Mouse (Mus musculus) midbrain, embryonic 13.5 days (tissue): ENCODE results near the gene Nwd1. TPM values are rescaled to one million over a fixed set of nuclear protein-coding genes. Genes with fewer than 3 reads are reported as not detected.
A peak's percentile ranks its signal among the peaks of the same experiment; 100 is the strongest.

Experiments used
- ATAC-seq: fragments of 200-750 bp; cut with Nextera tagmentation; 2 replicates; pipeline ENCODE4 v1.8.0; 2017; ENCODE audit warnings: mild to moderate bottlenecking, moderate TSS enrichment, moderate library complexity
- H3K27ac ChIP-seq: fragments of 300-500 bp; sonication (generic); 2 replicates; pipeline ENCODE4 v1.5.1; 2015; ENCODE audit warnings: inconsistent platforms, mild to moderate bottlenecking, moderate library complexity
- H3K27me3 ChIP-seq: fragments of 300-500 bp; sonication (generic); 2 replicates; pipeline ENCODE4 v1.6.1; 2015; ENCODE audit warnings: mild to moderate bottlenecking, inconsistent platforms
- H3K36me3 ChIP-seq: fragments of 300-500 bp; sonication (generic); 2 replicates; pipeline ENCODE4 v1.6.1; 2015; ENCODE audit warnings: mild to moderate bottlenecking, inconsistent platforms
- H3K4me1 ChIP-seq: fragments of 300-500 bp; sonication (generic); replicated peaks from 2 replicates; pipeline ENCODE4 v1.6.1; 2015; ENCODE audit warnings: inconsistent platforms
- H3K4me2 ChIP-seq: fragments of 300-500 bp; sonication (generic); replicated peaks from 2 replicates; pipeline ENCODE4 v1.6.1; 2015; ENCODE audit warnings: moderate library complexity, mild to moderate bottlenecking, inconsistent platforms
- H3K4me3 ChIP-seq: fragments of 300-500 bp; sonication (generic); replicated peaks from 2 replicates; pipeline ENCODE4 v1.5.1; 2015; ENCODE audit warnings: mild to moderate bottlenecking, inconsistent platforms
- H3K9ac ChIP-seq: fragments of 300-500 bp; sonication (generic); replicated peaks from 2 replicates; pipeline ENCODE4 v1.6.1; 2015; ENCODE audit warnings: mild to moderate bottlenecking, inconsistent platforms
- H3K9me3 ChIP-seq: fragments of 300-500 bp; sonication (generic); 2 replicates; pipeline ENCODE4 v1.6.1; 2016; ENCODE audit warnings: mild to moderate bottlenecking, inconsistent platforms
- WGBS: fragments of 180-500 bp; shearing (Covaris S2); methylation state at CpG from one replicate; pipeline ENCODE4 v1.1.7; 2015; 5-methylcytosine and 5-hydroxymethylcytosine counted together
- polyA plus RNA-seq: library from polyadenylated mRNA; unstranded; fragments of >200 nt; fragmentation: Nextera tagmentation; extraction: Ambion mirVana; gene quantifications from 2 replicates; pipeline ENCODE4 v1.2.1, GENCODE M21; 2015

Nwd1 gene
- polyA plus RNA-seq, 1 experiment from 2014 or later: 0.70 TPM

GRCm38 (mm10) chr8:72720541-72720940 is 74.0 kb downstream of the Nwd1 start:
- no peak for ATAC-seq
- Histone ChIP-seq H3K4me2 (no peak overlapping the region), H3K27me3 (no peaks in the 10 kb centered on the region), H3K4me1 (peaks cover 12% of the 10 kb centered on the region), H3K4me3 (no peak overlapping the region), H3K36me3 (peaks cover 10% of the 10 kb centered on the region), H3K27ac (no peak overlapping the region), H3K9me3 (no peaks in the 10 kb centered on the region), H3K9ac (no peak overlapping the region)
- WGBS: 38% methylated on average over 1 of the region's 1 CpGs

GRCm38 (mm10) chr8:72722769-72723650 is 76.5 kb downstream of the Nwd1 start, which contains the start of gene Sin3b:
Sin3b (plus strand) TSS chr8:72723285.
- no peaks in the 10 kb centered on the region for H3K9me3 ChIP-seq
- peak within 1 kb of the TSS; percentile 98 for H3K4me2 ChIP-seq
- H3K9ac ChIP-seq: peak within 1 kb of the TSS; percentile 95
- H3K27ac ChIP-seq: peak within 1 kb of the TSS; percentile 67
- H3K4me3 ChIP-seq: peak within 1 kb of the TSS; percentile 92
- WGBS: 14% methylated on average over 55 of the region's 56 CpGs
- H3K36me3 ChIP-seq: peaks cover 34% of the 10 kb centered on the region
- peaks cover 13% of the 10 kb centered on the region for H3K4me1 ChIP-seq
- H3K27me3 ChIP-seq: no peaks in the 10 kb centered on the region
- ATAC-seq: peak; percentile 99

- H3K27me3 ChIP-seq: no peaks in the 10 kb centered on the region
- peaks cover 17% of the 10 kb centered on the region for H3K4me1 ChIP-seq
- H3K36me3 ChIP-seq: peaks cover 41% of the 10 kb centered on the region
- peak; percentile 46 for ATAC-seq
- under 1% methylated on average over 30 of the region's 30 CpGs for WGBS
- no peaks in the 10 kb centered on the region for H3K9me3 ChIP-seq
- peak overlapping the region; percentile 67; the same call in 1 of the 2 replicates for H3K27ac ChIP-seq
- peak overlapping the region; percentile 98 for H3K4me2 ChIP-seq
- peak overlapping the region; percentile 92 for H3K4me3 ChIP-seq
- H3K9ac ChIP-seq: peak overlapping the region; percentile 95
These were observed 77.1 kb downstream of the Nwd1 start for GRCm38 (mm10) chr8:72723651-72724001.

- WGBS: 75% methylated on average over 1 of the region's 1 CpGs
- Histone ChIP-seq H3K4me3 (no peak overlapping the region), H3K4me2 (no peak overlapping the region), H3K27ac (no peak overlapping the region), H3K9ac (no peak overlapping the region), H3K4me1 (peaks cover 21% of the 10 kb centered on the region), H3K36me3 (peaks cover 88% of the 10 kb centered on the region), H3K9me3 (no peaks in the 10 kb centered on the region), H3K27me3 (no peaks in the 10 kb centered on the region)
- peak; percentile 57; the same call in 1 of the 2 replicates for ATAC-seq
These were observed 82.1 kb downstream of the Nwd1 start for GRCm38 (mm10) chr8:72728636-72729035.

- no peak for ATAC-seq
- no peaks in the 10 kb centered on the region for H3K9me3 ChIP-seq
- WGBS: 89% methylated on average over 5 of the region's 5 CpGs
These were observed 88.5 kb downstream of the Nwd1 start for GRCm38 (mm10) chr8:72735001-72735400.

GRCm38 (mm10) chr8:72736868-72737267 is 90.4 kb downstream of the Nwd1 start:
- ATAC-seq: no peak
- Histone ChIP-seq H3K4me1 (no peaks in the 10 kb centered on the region), H3K27ac (no peak overlapping the region), H3K36me3 (peaks cover 97% of the 10 kb centered on the region), H3K4me2 (no peak overlapping the region), H3K9me3 (no peaks in the 10 kb centered on the region), H3K27me3 (no peaks in the 10 kb centered on the region), H3K9ac (no peak overlapping the region), H3K4me3 (no peak overlapping the region)

More at GRCm38 (mm10) chr8:72735001-72735400, 88.5 kb downstream of the Nwd1 start:
- Histone ChIP-seq H3K27ac (no peak overlapping the region), H3K9ac (no peak overlapping the region), H3K27me3 (no peaks in the 10 kb centered on the region), H3K4me2 (no peak overlapping the region), H3K4me3 (no peak overlapping the region), H3K4me1 (no peaks in the 10 kb centered on the region), H3K36me3 (peaks cover 99% of the 10 kb centered on the region)

- no peak overlapping the region for H3K9ac ChIP-seq
- peak; percentile 55 for ATAC-seq
- no peak overlapping the region for H3K27ac ChIP-seq
- H3K4me2 ChIP-seq: no peak overlapping the region
- no peaks in the 10 kb centered on the region for H3K27me3 ChIP-seq
- no peaks in the 10 kb centered on the region for H3K4me1 ChIP-seq
- no peaks in the 10 kb centered on the region for H3K9me3 ChIP-seq
- peaks cover 99% of the 10 kb centered on the region for H3K36me3 ChIP-seq
- 54% methylated on average over 5 of the region's 5 CpGs for WGBS
- H3K4me3 ChIP-seq: no peak overlapping the region
These were observed 99.5 kb downstream of the Nwd1 start for GRCm38 (mm10) chr8:72746061-72746460.

GRCm38 (mm10) chr8:72749846-72750245 is 103.3 kb downstream of the Nwd1 start:
- ATAC-seq: no peak
- Histone ChIP-seq H3K4me3 (no peak overlapping the region), H3K27me3 (no peaks in the 10 kb centered on the region), H3K4me1 (no peaks in the 10 kb centered on the region), H3K36me3 (peaks cover 99% of the 10 kb centered on the region), H3K9me3 (no peaks in the 10 kb centered on the region), H3K27ac (no peak overlapping the region), H3K4me2 (no peak overlapping the region), H3K9ac (no peak overlapping the region)
- 93% methylated on average over 26 of the region's 26 CpGs for WGBS

GRCm38 (mm10) chr8:72750266-72750665 is 103.8 kb downstream of the Nwd1 start:
- Histone ChIP-seq H3K4me3 (no peak overlapping the region), H3K27me3 (no peaks in the 10 kb centered on the region), H3K9ac (no peak overlapping the region), H3K27ac (no peak overlapping the region), H3K4me1 (no peaks in the 10 kb centered on the region), H3K9me3 (no peaks in the 10 kb centered on the region), H3K36me3 (peaks cover 96% of the 10 kb centered on the region), H3K4me2 (no peak overlapping the region)
- no peak for ATAC-seq
- 97% methylated on average over 6 of the region's 6 CpGs for WGBS

- H3K4me1 ChIP-seq: no peaks in the 10 kb centered on the region
These were observed 104.6 kb downstream of the Nwd1 start for GRCm38 (mm10) chr8:72751126-72751525.

GRCm38 (mm10) chr8:72752289-72752688 is 105.8 kb downstream of the Nwd1 start:
- ATAC-seq: no peak
- no peaks in the 10 kb centered on the region for H3K27me3 ChIP-seq
- WGBS: 88% methylated on average over 3 of the region's 3 CpGs
- no peaks in the 10 kb centered on the region for H3K4me1 ChIP-seq
- H3K4me3 ChIP-seq: no peak overlapping the region
- H3K36me3 ChIP-seq: peaks cover 96% of the 10 kb centered on the region
- H3K4me2 ChIP-seq: no peak overlapping the region
- no peak overlapping the region for H3K9ac ChIP-seq
- H3K27ac ChIP-seq: no peak overlapping the region
- no peaks in the 10 kb centered on the region for H3K9me3 ChIP-seq

More at GRCm38 (mm10) chr8:72751126-72751525, 104.6 kb downstream of the Nwd1 start:
- peaks cover 96% of the 10 kb centered on the region for H3K36me3 ChIP-seq
- 81% methylated on average over 3 of the region's 3 CpGs for WGBS
- no peak overlapping the region for H3K27ac ChIP-seq
- no peak for ATAC-seq
- H3K9ac ChIP-seq: no peak overlapping the region
- no peaks in the 10 kb centered on the region for H3K27me3 ChIP-seq
- no peak overlapping the region for H3K4me2 ChIP-seq
- no peaks in the 10 kb centered on the region for H3K9me3 ChIP-seq
- H3K4me3 ChIP-seq: no peak overlapping the region

- 97% methylated on average over 9 of the region's 9 CpGs for WGBS
- H3K9ac ChIP-seq: no peak overlapping the region
- H3K36me3 ChIP-seq: peaks cover 96% of the 10 kb centered on the region
These were observed 106.7 kb downstream of the Nwd1 start for GRCm38 (mm10) chr8:72753165-72753564.

More at GRCm38 (mm10) chr8:72753165-72753564, 106.7 kb downstream of the Nwd1 start:
- H3K27ac ChIP-seq: no peak overlapping the region
- no peak overlapping the region for H3K4me2 ChIP-seq
- H3K4me3 ChIP-seq: no peak overlapping the region
- H3K27me3 ChIP-seq: no peaks in the 10 kb centered on the region
- no peaks in the 10 kb centered on the region for H3K9me3 ChIP-seq
- ATAC-seq: no peak
- H3K4me1 ChIP-seq: no peaks in the 10 kb centered on the region
